Mouse (Mus musculus): ENCODE data around the gene Abca6. TPM values are rescaled to one million over a fixed set of nuclear protein-coding genes. Genes with fewer than 3 reads are reported as not detected.

Gene Abca6
- 1 to 10 TPM; 6.6 to 6.7 TPM for total RNA-seq (2023)

GRCm38 (mm10) chr11:110251534-110251933, at the start of gene Abca6:
Gene Abca6, minus strand, starts transcription at chr11:110251776.

GRCm38 (mm10) chr11:110167459-110168251, 83.9 kb downstream of the Abca6 start, which contains the start of gene Abca9:
Gene Abca9, minus strand, starts transcription at chr11:110168196.

Other genes with a start within 250 kb of the Abca6 start
- gene Abca8a, start 155.8 kb downstream of the Abca6 start, total RNA-seq (2023), result not detected
- gene Abca9, start 83.6 kb downstream of the Abca6 start, total RNA-seq (2023), result under 1 TPM in 1 of 2 experiments, not detected in 1; 0.29 TPM
- gene Abca5, start 85.9 kb upstream of the Abca6 start, total RNA-seq (2023), result 1 to 10 TPM; 1.8 to 2.9 TPM
- gene Map2k6, start 147.3 kb upstream of the Abca6 start, total RNA-seq (2023), result 10 to 100 TPM; 15.0 to 19.5 TPM